Mouse (Mus musculus) heart, postnatal 0 days (tissue): ENCODE data around the gene D130043K22Rik.

Experiments used
- CTCF ChIP-seq: IDR thresholded peaks from 2 replicates; pipeline ENCODE4 v1.5.1; 2016; ENCODE audit warnings: antibody characterized with exemption, control low read depth, low read depth
- EP300 ChIP-seq: IDR thresholded peaks from 2 replicates; pipeline ENCODE4 v1.6.1; 2016; ENCODE audit warnings: antibody characterized with exemption, low read depth

- no peak for TF ChIP-seq CTCF
- no peak for TF ChIP-seq EP300
Measured at GRCm38 (mm10) chr13:24816125-24817092, 28.5 kb upstream of the D130043K22Rik start.
